Mouse (Mus musculus) heart, embryonic 15.5 days (tissue): Measurements from ENCODE around the gene Ddx24. TPM values are rescaled to one million over a fixed set of nuclear protein-coding genes. Genes with fewer than 3 reads are reported as not detected.
"Not testable (repeated sequence)": the region's sequence is repeated elsewhere in the genome, so short reads cannot be mapped to it uniquely, and the experiment has no call there.

Experiments used
- ATAC-seq: fragments of 200-750 bp; cut with Nextera tagmentation; replicated peaks from 2 replicates; pipeline ENCODE4 v1.8.0; 2017; ENCODE audit warnings: low read depth, moderate TSS enrichment; ENCODE audit not compliant: insufficient number of reproducible peaks, insufficient read depth, low FRiP score
- H3K27ac ChIP-seq: fragments of 300-500 bp; sonication (generic); 2 replicates; pipeline ENCODE4 v1.5.1; 2015; ENCODE audit warnings: mild to moderate bottlenecking, inconsistent platforms
- H3K27me3 ChIP-seq: fragments of 300-500 bp; sonication (generic); 2 replicates; pipeline ENCODE4 v1.6.1; 2015; ENCODE audit warnings: inconsistent platforms
- H3K36me3 ChIP-seq: fragments of 300-500 bp; sonication (generic); 2 replicates; pipeline ENCODE4 v1.6.1; 2015; ENCODE audit warnings: mild to moderate bottlenecking, inconsistent platforms
- H3K4me1 ChIP-seq: fragments of 300-500 bp; sonication (generic); replicated peaks from 2 replicates; pipeline ENCODE4 v1.6.1; 2015; ENCODE audit warnings: inconsistent platforms
- H3K4me2 ChIP-seq: fragments of 300-500 bp; sonication (generic); 2 replicates; pipeline ENCODE4 v1.6.1; 2015; ENCODE audit warnings: inconsistent platforms, mild to moderate bottlenecking, moderate library complexity
- H3K4me3 ChIP-seq: fragments of 300-500 bp; sonication (generic); 2 replicates; pipeline ENCODE4 v1.5.1; 2015; ENCODE audit warnings: mild to moderate bottlenecking, inconsistent platforms
- H3K9ac ChIP-seq: fragments of 300-500 bp; sonication (generic); 2 replicates; pipeline ENCODE4 v1.6.1; 2015; ENCODE audit warnings: mild to moderate bottlenecking, inconsistent platforms
- H3K9me3 ChIP-seq: fragments of 300-500 bp; sonication (generic); replicated peaks from 2 replicates; pipeline ENCODE4 v1.6.1; 2016; ENCODE audit warnings: inconsistent platforms
- WGBS: fragments of 180-500 bp; shearing (Covaris S2); methylation state at CpG from one replicate; pipeline ENCODE4 v1.1.7; 2015; ENCODE audit warnings: mixed read lengths; 5-methylcytosine and 5-hydroxymethylcytosine counted together
- polyA plus RNA-seq: library from polyadenylated mRNA; unstranded; fragments of >200 nt; fragmentation: Nextera tagmentation; extraction: Ambion mirVana; gene quantifications from 2 replicates; pipeline ENCODE4 v1.2.1, GENCODE M21; 2015

Gene Ddx24
- polyA plus RNA-seq: 56.9 and 79.8 TPM in 2 replicates

- Histone ChIP-seq H3K27ac (peak within 1 kb of the TSS; percentile 64; the same call in 1 of the 2 replicates), H3K4me2 (peak within 1 kb of the TSS; percentile 71), H3K9me3 (no peaks in the 10 kb centered on the region), H3K36me3 (peaks cover 7% of the 10 kb centered on the region; the same call in 1 of the 2 replicates), H3K27me3 (no peaks in the 10 kb centered on the region), H3K4me3 (peak within 1 kb of the TSS; percentile 93), H3K9ac (peak within 1 kb of the TSS; percentile 93), H3K4me1 (peaks cover 28% of the 10 kb centered on the region)
- ATAC-seq: peak; percentile 100
- WGBS: under 1% methylated on average over 33 of the region's 33 CpGs
Measured at GRCm38 (mm10) chr12:103425729-103426470, at the start of gene Ddx24. Ddx24 (minus strand) TSS chr12:103425830.

- Histone ChIP-seq H3K4me2 (no peak overlapping the region), H3K4me3 (no peak overlapping the region), H3K27ac (no peak overlapping the region), H3K36me3 (no peaks in the 10 kb centered on the region), H3K27me3 (no peaks in the 10 kb centered on the region), H3K4me1 (no peaks in the 10 kb centered on the region), H3K9me3 (no peaks in the 10 kb centered on the region), H3K9ac (no peak overlapping the region)
- ATAC-seq: no peak
- WGBS: 37% methylated on average over 2 of the region's 2 CpGs
Measured at GRCm38 (mm10) chr12:103474481-103474880, 48.9 kb upstream of the Ddx24 start.

GRCm38 (mm10) chr12:103457140-103457539, 31.5 kb upstream of the Ddx24 start, which contains the start of gene Ifi27l2b:
Ifi27l2b (minus strand) TSS chr12:103457223.
- WGBS: 44% methylated on average over 3 of the region's 3 CpGs
- no peak within 1 kb of the TSS for H3K27ac ChIP-seq

GRCm38 (mm10) chr12:103456727-103457126, 31.1 kb upstream of the Ddx24 start:
- H3K4me3 ChIP-seq, H3K27ac ChIP-seq, H3K9ac ChIP-seq, H3K4me2 ChIP-seq, H3K36me3 ChIP-seq, H3K4me1 ChIP-seq, H3K27me3 ChIP-seq, H3K9me3 ChIP-seq, ATAC-seq: not testable (repeated sequence)
- WGBS: no CpG with 5 or more reads among the region's 1 CpGs

More at GRCm38 (mm10) chr12:103457140-103457539, 31.5 kb upstream of the Ddx24 start, which contains the start of gene Ifi27l2b:
- H3K27me3 ChIP-seq: no peaks in the 10 kb centered on the region
- no peaks in the 10 kb centered on the region for H3K36me3 ChIP-seq
- no peak for ATAC-seq
- H3K9ac ChIP-seq: no peak within 1 kb of the TSS
- H3K9me3 ChIP-seq: no peaks in the 10 kb centered on the region
- H3K4me3 ChIP-seq: no peak within 1 kb of the TSS
- no peaks in the 10 kb centered on the region for H3K4me1 ChIP-seq
- H3K4me2 ChIP-seq: no peak within 1 kb of the TSS

- no peak overlapping the region for H3K4me2 ChIP-seq
- no peaks in the 10 kb centered on the region for H3K36me3 ChIP-seq
- no peak overlapping the region for H3K4me3 ChIP-seq
- no peaks in the 10 kb centered on the region for H3K9me3 ChIP-seq
- no peaks in the 10 kb centered on the region for H3K4me1 ChIP-seq
- H3K27ac ChIP-seq: no peak overlapping the region
- H3K27me3 ChIP-seq: 0 out of 2 replicates have a peak, but pooled peaks cover 2% of the 10 kb centered on the region
- no peak for ATAC-seq
- no peak overlapping the region for H3K9ac ChIP-seq
Measured at GRCm38 (mm10) chr12:103453361-103453760, 27.7 kb upstream of the Ddx24 start.

- Histone ChIP-seq H3K9ac (no peak overlapping the region), H3K4me3 (no peak overlapping the region), H3K36me3 (no peaks in the 10 kb centered on the region), H3K9me3 (no peaks in the 10 kb centered on the region), H3K4me2 (no peak overlapping the region), H3K27ac (no peak overlapping the region), H3K27me3 (no peaks in the 10 kb centered on the region), H3K4me1 (no peaks in the 10 kb centered on the region)
- ATAC-seq: no peak
- 79% methylated on average over 3 of the region's 3 CpGs for WGBS
Measured at GRCm38 (mm10) chr12:103445060-103445459, 19.4 kb upstream of the Ddx24 start.

GRCm38 (mm10) chr12:103444261-103444660, 18.6 kb upstream of the Ddx24 start:
- H3K4me3 ChIP-seq, H3K9me3 ChIP-seq, H3K9ac ChIP-seq, H3K27ac ChIP-seq, H3K36me3 ChIP-seq, H3K4me1 ChIP-seq, ATAC-seq, H3K4me2 ChIP-seq, H3K27me3 ChIP-seq: not testable (repeated sequence)
- 23% methylated on average over 6 of the region's 7 CpGs for WGBS

GRCm38 (mm10) chr12:103443524-103443923, 17.9 kb upstream of the Ddx24 start, which contains the start of gene Ifi27l2a:
Ifi27l2a (minus strand) TSS chr12:103443680.
- WGBS: 50% methylated on average over 3 of the region's 3 CpGs
- Histone ChIP-seq H3K9ac (no peak within 1 kb of the TSS), H3K27ac (no peak within 1 kb of the TSS), H3K36me3 (no peaks in the 10 kb centered on the region), H3K4me3 (no peak within 1 kb of the TSS), H3K4me1 (no peaks in the 10 kb centered on the region), H3K4me2 (no peak within 1 kb of the TSS), H3K27me3 (no peaks in the 10 kb centered on the region), H3K9me3 (no peaks in the 10 kb centered on the region)
- no peak for ATAC-seq

GRCm38 (mm10) chr12:103437601-103438000, 12.0 kb upstream of the Ddx24 start:
- ATAC-seq: no peak
- H3K27ac ChIP-seq: no peak overlapping the region
- no peaks in the 10 kb centered on the region for H3K9me3 ChIP-seq
- no peak overlapping the region for H3K9ac ChIP-seq
- no peak overlapping the region for H3K4me3 ChIP-seq
- H3K4me1 ChIP-seq: no peaks in the 10 kb centered on the region; the same call in 1 of the 2 replicates
- no peak overlapping the region for H3K4me2 ChIP-seq
- no peaks in the 10 kb centered on the region for H3K36me3 ChIP-seq
- WGBS: 86% methylated on average over 1 of the region's 1 CpGs
- H3K27me3 ChIP-seq: no peaks in the 10 kb centered on the region

GRCm38 (mm10) chr12:103434861-103435260, 9.2 kb upstream of the Ddx24 start:
- Histone ChIP-seq H3K9me3 (no peaks in the 10 kb centered on the region), H3K27ac (peak overlapping the region; percentile 47; the same call in 1 of the 2 replicates), H3K4me3 (peak overlapping the region; percentile 37), H3K9ac (no peak overlapping the region), H3K36me3 (no peaks in the 10 kb centered on the region), H3K4me2 (peak overlapping the region; percentile 48), H3K27me3 (no peaks in the 10 kb centered on the region), H3K4me1 (no peaks in the 10 kb centered on the region; the same call in 1 of the 2 replicates)
- ATAC-seq: no peak

- Histone ChIP-seq H3K9me3 (no peaks in the 10 kb centered on the region), H3K4me1 (no peaks in the 10 kb centered on the region; the same call in 1 of the 2 replicates), H3K4me2 (peak within 1 kb of the TSS; percentile 48), H3K27ac (peak within 1 kb of the TSS; percentile 47), H3K36me3 (no peaks in the 10 kb centered on the region), H3K4me3 (peak within 1 kb of the TSS; percentile 37), H3K27me3 (no peaks in the 10 kb centered on the region), H3K9ac (no peak within 1 kb of the TSS)
- peak; percentile 87 for ATAC-seq
- WGBS: 49% methylated on average over 8 of the region's 8 CpGs
Measured at GRCm38 (mm10) chr12:103433986-103434731, 8.5 kb upstream of the Ddx24 start, which contains the start of gene Ifi27. Ifi27 (plus strand) TSS chr12:103434211.
